Mouse (Mus musculus) heart, embryonic 14.5 days (tissue): ENCODE data around the gene Slc9a8. TPM values are rescaled to one million over a fixed set of nuclear protein-coding genes. Genes with fewer than 3 reads are reported as not detected.

Source experiments
- ATAC-seq: fragments of 200-750 bp; cut with Nextera tagmentation; 2 replicates; pipeline ENCODE4 v1.8.0; 2017; ENCODE audit warnings: low read depth, moderate TSS enrichment; ENCODE audit not compliant: insufficient number of reproducible peaks, insufficient read depth, low FRiP score
- H3K27ac ChIP-seq, 2 experiments: fragments of 200-500 bp in 1 of 2; fragments of 300-500 bp in 1 of 2; sonication (generic) in 1 of 2; replicated peaks in 1 of 2; 2 replicates each; pipeline ENCODE4 v1.5.1; 2012 to 2014; ENCODE audit warnings: low read depth in 2 of 2, low read length in 2 of 2, control low read depth in 1 of 2, mild to moderate bottlenecking in 1 of 2, mixed read lengths in 1 of 2; ENCODE audit not compliant: control insufficient read depth in 1 of 2, insufficient read depth in 1 of 2
- H3K27me3 ChIP-seq: fragments of 300-500 bp; sonication (generic); 2 replicates; pipeline ENCODE4 v1.6.1; 2014; ENCODE audit warnings: mild to moderate bottlenecking, low read length, control low read depth; ENCODE audit not compliant: control insufficient read depth, insufficient read depth
- H3K36me3 ChIP-seq: fragments of 300-500 bp; sonication (generic); 2 replicates; pipeline ENCODE4 v1.6.1; 2014; ENCODE audit warnings: mild to moderate bottlenecking, control low read depth, low read length, mixed read lengths; ENCODE audit not compliant: control insufficient read depth, insufficient read depth
- H3K4me1 ChIP-seq, 2 experiments: fragments of 200-500 bp in 1 of 2; fragments of 300-500 bp in 1 of 2; sonication (generic) in 1 of 2; 2 replicates each; pipeline ENCODE4 v1.6.1; 2012 to 2014; ENCODE audit warnings: low read length in 2 of 2, control low read depth in 1 of 2, mixed read lengths in 1 of 2; ENCODE audit not compliant: control insufficient read depth in 2 of 2, insufficient read depth in 2 of 2
- H3K4me2 ChIP-seq: fragments of 300-500 bp; sonication (generic); 2 replicates; pipeline ENCODE4 v1.6.1; 2014; ENCODE audit warnings: mild to moderate bottlenecking, low read length
- H3K4me3 ChIP-seq, 2 experiments: fragments of 200-500 bp in 1 of 2; fragments of 300-500 bp in 1 of 2; sonication (generic) in 1 of 2; 2 replicates each; pipeline ENCODE4 v1.5.1; 2012 to 2014; ENCODE audit warnings: low read length in 2 of 2, mild to moderate bottlenecking in 2 of 2, control low read depth in 1 of 2, low read depth in 1 of 2, moderate library complexity in 1 of 2; ENCODE audit not compliant: control insufficient read depth in 1 of 2, insufficient read depth in 1 of 2
- H3K9ac ChIP-seq: fragments of 300-500 bp; sonication (generic); 2 replicates; pipeline ENCODE4 v1.6.1; 2014; ENCODE audit warnings: mild to moderate bottlenecking, low read length
- H3K9me3 ChIP-seq: fragments of 300-500 bp; sonication (generic); 2 replicates; pipeline ENCODE4 v1.6.1; 2016; ENCODE audit warnings: low read length, control low read depth; ENCODE audit not compliant: control insufficient read depth
- WGBS: fragments of 180-500 bp; shearing (Covaris S2); extraction: QIAGEN DNeasy Blood & Tissue Kit; methylation state at CpG from one replicate; pipeline ENCODE4 v1.1.7; 2014; 5-methylcytosine and 5-hydroxymethylcytosine counted together
- polyA plus RNA-seq: library from polyadenylated mRNA; unstranded; fragments of >200 nt; fragmentation: Nextera tagmentation; extraction: Ambion mirVana; gene quantifications from 2 replicates; pipeline ENCODE4 v1.2.1, GENCODE M21; 2014

Slc9a8 gene
- polyA plus RNA-seq, 1 experiment from 2014 or later = 19.3 TPM

DNA sequence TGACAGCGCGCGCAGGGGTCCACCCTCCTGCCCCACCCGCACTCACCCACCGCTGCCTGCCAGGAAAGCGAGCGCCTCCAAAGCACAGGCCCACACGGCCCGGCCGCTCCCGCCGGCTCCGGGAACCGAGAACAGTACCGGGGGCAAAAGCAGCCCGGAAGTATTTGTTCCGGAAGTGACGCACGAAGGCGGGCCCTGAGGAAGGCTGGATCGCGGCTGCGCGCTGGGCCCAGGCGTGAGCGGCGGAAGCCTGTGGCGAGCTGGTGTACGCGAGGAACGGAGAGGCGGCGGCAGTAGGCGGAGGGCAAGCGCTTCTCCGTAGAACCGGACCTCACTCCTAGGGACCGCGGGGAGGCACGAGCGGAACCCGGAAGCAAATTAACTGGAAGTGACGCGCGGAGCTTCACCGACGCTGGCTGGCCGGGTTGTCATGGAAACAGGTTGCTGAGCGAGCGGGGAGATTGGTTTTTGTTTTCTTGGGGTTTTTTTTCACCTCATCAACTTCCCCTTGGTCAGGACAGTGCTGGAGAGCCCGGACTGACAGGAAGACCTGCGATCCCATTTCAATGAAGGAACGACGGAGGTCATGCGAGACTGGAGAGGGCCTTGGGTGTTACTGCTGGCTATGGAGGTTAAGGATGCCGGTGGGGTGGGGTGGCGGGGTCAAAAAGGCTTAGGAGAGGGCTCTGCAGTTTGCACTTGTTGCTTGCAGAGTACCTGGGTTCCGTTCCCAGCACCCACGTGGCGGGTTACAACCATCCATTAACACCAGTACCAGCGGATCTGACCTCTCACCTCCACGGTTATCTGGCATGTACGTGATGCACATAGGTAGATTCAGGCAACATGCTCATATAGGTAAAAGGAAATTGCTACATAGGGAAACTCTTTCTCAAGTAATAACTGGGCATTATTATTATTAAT lies 71.5 kb downstream of the Slc9a8 start, which contains the start of gene Spata2:
Gene Spata2, minus strand, starts transcription at position 175 of the 924 bp plus-strand sequence.
- peak within 1 kb of the TSS; percentile 91 to 92 for H3K27ac ChIP-seq
- H3K9me3 ChIP-seq = no peaks in the 10 kb centered on the region
- peak within 1 kb of the TSS; percentile 93 for H3K4me2 ChIP-seq
- H3K4me3 ChIP-seq = peak within 1 kb of the TSS; percentile 71 to 100
- peak; percentile 80 for ATAC-seq
- peak within 1 kb of the TSS; percentile 98 for H3K9ac ChIP-seq
- H3K36me3 ChIP-seq = 0 out of 2 replicates have a peak, but pooled peaks cover 2% of the 10 kb centered on the region
- H3K4me1 ChIP-seq = peaks cover 11 to 27% of the 10 kb centered on the region in 2 experiments
- 2% methylated on average over 63 of the region's 63 CpGs for WGBS
- no peaks in the 10 kb centered on the region for H3K27me3 ChIP-seq

GRCm38 (mm10) chr2:167496437-167496836 lies 74.9 kb downstream of the Slc9a8 start:
- no peaks in the 10 kb centered on the region for H3K36me3 ChIP-seq
- ATAC-seq = no peak
- no peak overlapping the region for H3K27ac ChIP-seq
- H3K4me1 ChIP-seq = peaks cover 7 to 10% of the 10 kb centered on the region in 2 experiments
- H3K27me3 ChIP-seq = no peaks in the 10 kb centered on the region
- no peak overlapping the region for H3K4me2 ChIP-seq
- 78% methylated on average over 7 of the region's 7 CpGs for WGBS
- H3K9ac ChIP-seq = no peak overlapping the region
- no peaks in the 10 kb centered on the region for H3K9me3 ChIP-seq
- no peak overlapping the region for H3K4me3 ChIP-seq

DNA sequence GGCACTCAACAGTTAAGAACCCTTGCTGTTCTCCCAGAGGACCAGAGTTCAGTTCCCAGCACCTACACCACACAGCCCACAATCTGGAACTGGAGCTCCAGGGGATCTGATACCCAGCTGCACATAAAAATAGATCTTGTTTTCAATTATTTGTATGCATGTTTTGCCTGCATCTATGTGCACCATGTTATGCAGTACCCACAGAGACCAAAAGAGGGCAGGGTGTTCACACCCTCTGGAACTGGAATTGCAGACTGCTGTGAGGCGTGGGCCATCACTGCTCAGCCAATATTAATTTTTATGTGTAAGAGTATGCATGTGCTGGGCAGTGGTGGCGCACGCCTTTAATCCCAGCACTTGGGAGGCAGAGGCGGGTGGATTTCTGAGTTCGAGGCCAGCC lies 75.8 kb downstream of the Slc9a8 start:
- Histone ChIP-seq H3K27me3 (no peaks in the 10 kb centered on the region), H3K4me2 (no peak overlapping the region), H3K4me3 (no peak overlapping the region), H3K4me1 (peaks cover 2 to 4% of the 10 kb centered on the region in 2 experiments; a peak in 1 of 4 replicates), H3K27ac (no peak overlapping the region), H3K9me3 (no peaks in the 10 kb centered on the region), H3K9ac (no peak overlapping the region), H3K36me3 (no peaks in the 10 kb centered on the region)
- no peak for ATAC-seq
- WGBS = 72% methylated on average over 5 of the region's 5 CpGs

GRCm38 (mm10) chr2:167502554-167503252 lies 81.2 kb downstream of the Slc9a8 start:
- Histone ChIP-seq H3K27ac (peak overlapping the region in 1 of 2 experiments; percentile 80; a peak in 2 of 4 replicates), H3K4me3 (peak overlapping the region; percentile 65 to 89), H3K9me3 (no peaks in the 10 kb centered on the region), H3K9ac (peak overlapping the region; percentile 93), H3K36me3 (peaks cover 18% of the 10 kb centered on the region), H3K4me2 (peak overlapping the region; percentile 95), H3K4me1 (peaks cover 4 to 24% of the 10 kb centered on the region in 2 experiments), H3K27me3 (no peaks in the 10 kb centered on the region)
- 40% methylated on average over 13 of the region's 13 CpGs for WGBS
- no peak for ATAC-seq

GRCm38 (mm10) chr2:167503253-167503895 lies 81.9 kb downstream of the Slc9a8 start:
- no peaks in the 10 kb centered on the region for H3K9me3 ChIP-seq
- under 1% methylated on average over 85 of the region's 85 CpGs for WGBS
- H3K9ac ChIP-seq = peak overlapping the region; percentile 93
- peaks cover 24% of the 10 kb centered on the region for H3K36me3 ChIP-seq
- peak overlapping the region; percentile 65 to 89 for H3K4me3 ChIP-seq
- ATAC-seq = peak; percentile 80
- peak overlapping the region; percentile 17 to 80; a peak in 3 of 4 replicates for H3K27ac ChIP-seq
- no peaks in the 10 kb centered on the region for H3K27me3 ChIP-seq
- H3K4me2 ChIP-seq = peak overlapping the region; percentile 95
- H3K4me1 ChIP-seq = peaks cover 4 to 24% of the 10 kb centered on the region in 2 experiments

DNA sequence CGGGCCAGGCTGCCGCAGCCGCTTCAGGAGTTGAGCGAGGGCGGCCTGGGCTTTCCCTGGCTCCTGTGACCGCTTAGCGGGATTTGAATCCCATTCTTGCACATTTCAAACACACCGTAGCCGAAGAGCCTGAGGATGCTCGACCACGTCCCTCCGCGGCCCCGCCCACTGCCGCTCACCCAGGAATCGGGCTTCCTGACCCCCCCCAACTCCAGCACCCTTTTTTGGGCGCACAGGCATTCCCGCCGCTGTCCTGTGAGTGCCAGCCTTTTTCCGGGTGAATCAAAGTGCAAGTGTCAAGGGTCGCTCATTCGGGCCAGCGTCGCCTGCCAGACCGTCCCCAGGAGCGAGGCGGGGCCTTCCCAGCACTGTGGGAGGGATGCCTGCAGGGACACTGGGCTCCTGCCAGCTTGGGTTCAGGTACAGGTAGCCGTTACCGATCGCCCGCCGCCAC lies 82.4 kb downstream of the Slc9a8 start:
- no peaks in the 10 kb centered on the region for H3K9me3 ChIP-seq
- 2% methylated on average over 32 of the region's 32 CpGs for WGBS
- ATAC-seq = no peak
- peak overlapping the region; percentile 65 to 89 for H3K4me3 ChIP-seq
- peaks cover 4 to 24% of the 10 kb centered on the region in 2 experiments for H3K4me1 ChIP-seq
- H3K4me2 ChIP-seq = peak overlapping the region; percentile 95
- H3K27me3 ChIP-seq = no peaks in the 10 kb centered on the region
- H3K36me3 ChIP-seq = peaks cover 29% of the 10 kb centered on the region
- peak overlapping the region; percentile 17 to 80; a peak in 3 of 4 replicates for H3K27ac ChIP-seq
- H3K9ac ChIP-seq = peak overlapping the region; percentile 93

GRCm38 (mm10) chr2:167505127-167505526 lies 83.6 kb downstream of the Slc9a8 start:
- H3K9me3 ChIP-seq = no peaks in the 10 kb centered on the region
- H3K4me3 ChIP-seq = no peak overlapping the region
- no peaks in the 10 kb centered on the region for H3K27me3 ChIP-seq
- peak overlapping the region; percentile 21; the same call in 1 of the 2 replicates for H3K4me2 ChIP-seq
- ATAC-seq = no peak
- peaks cover 40% of the 10 kb centered on the region for H3K36me3 ChIP-seq
- no peak overlapping the region for H3K27ac ChIP-seq
- peaks cover 4 to 27% of the 10 kb centered on the region in 2 experiments for H3K4me1 ChIP-seq
- 85% methylated on average over 3 of the region's 3 CpGs for WGBS
- peak overlapping the region; percentile 93; the same call in 1 of the 2 replicates for H3K9ac ChIP-seq
